Mouse (Mus musculus): ENCODE measurements around the gene Polr3gl. TPM values are rescaled to one million over a fixed set of nuclear protein-coding genes. Genes with fewer than 3 reads are reported as not detected.
A peak's percentile ranks its signal among the peaks of the same experiment; 100 is the strongest.

The Polr3gl gene
- total RNA-seq, 2 experiments from 2014 or later = 32.1 to 34.4 TPM

DNA sequence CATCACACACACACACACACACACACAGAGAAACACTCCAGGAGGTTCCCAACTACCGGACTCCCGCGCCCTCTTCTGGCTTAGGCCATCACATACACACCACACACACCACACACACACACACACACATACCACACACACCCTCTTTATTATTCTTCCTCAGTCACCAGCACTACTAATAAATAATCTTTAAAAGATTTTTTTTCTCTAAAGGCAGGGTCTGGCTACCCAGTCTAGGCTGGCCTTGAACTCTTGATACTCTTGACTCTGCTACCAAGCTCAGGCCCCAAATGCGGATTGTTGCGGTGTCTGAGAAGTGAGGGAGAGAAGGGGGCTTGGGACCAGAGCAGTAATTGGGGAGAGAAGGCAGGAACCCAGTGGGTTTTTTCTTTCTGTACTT lies 870 bp upstream of the Polr3gl start:
- DNase-seq (ENCODE audit: low spot score in 2 of 2) = no peak
- Histone ChIP-seq H3K27ac (peak overlapping the region; percentile 92), H3K4me3 (no peak overlapping the region)
- TF ChIP-seq CTCF (conservative IDR thresholded peaks at IDR 0.05) = no peak

DNA sequence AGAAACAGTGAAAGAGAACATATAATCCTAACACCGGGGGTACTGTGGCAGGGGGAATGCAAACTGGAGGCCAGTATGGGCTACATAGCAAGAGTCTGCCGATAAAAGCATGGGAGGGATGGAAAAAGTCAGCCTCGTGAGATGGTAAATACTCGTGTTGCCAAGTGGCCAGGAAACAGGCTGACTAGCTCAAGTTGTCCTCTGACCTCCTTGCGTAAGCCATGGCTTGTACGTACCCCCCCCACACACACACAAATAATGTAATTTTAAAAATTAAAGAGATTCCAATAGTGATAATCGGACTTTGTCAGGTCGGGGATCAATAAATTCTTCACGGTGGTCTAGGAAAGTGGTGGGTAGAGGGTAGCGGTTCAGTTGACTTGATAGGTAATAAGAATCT lies 607 bp downstream of the Polr3gl start:
- Histone ChIP-seq H3K27ac (peak overlapping the region; percentile 96), H3K4me3 (peak overlapping the region; percentile 86)
- DNase-seq (ENCODE audit: low spot score in 2 of 2) = no peak
- no peak for TF ChIP-seq CTCF (conservative IDR thresholded peaks at IDR 0.05)

DNA sequence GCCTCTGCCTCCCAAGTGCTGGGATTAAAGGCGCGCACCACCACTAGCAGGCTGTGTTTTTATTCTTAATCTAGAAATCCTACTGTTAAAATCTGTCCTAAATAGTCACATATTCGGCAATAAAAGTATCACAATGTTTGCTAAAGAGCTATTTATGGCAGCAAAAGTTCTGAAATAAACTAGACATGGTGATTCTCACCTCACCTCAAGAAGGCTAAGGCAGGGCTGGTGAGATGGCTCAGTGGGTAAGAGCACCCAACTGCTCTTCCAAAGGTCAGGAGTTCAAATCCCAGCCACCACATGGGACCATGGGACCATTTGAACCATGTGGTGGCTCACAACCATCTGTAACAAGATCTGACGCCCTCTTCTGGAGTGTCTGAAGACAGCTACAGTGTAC lies 3.3 kb downstream of the Polr3gl start:
- Histone ChIP-seq H3K27ac (no peak overlapping the region), H3K4me3 (no peak overlapping the region)
- 0 out of 2 replicates have a peak, but pooled peaks have one; percentile 3 for TF ChIP-seq CTCF (conservative IDR thresholded peaks at IDR 0.05)
- DNase-seq (ENCODE audit: low spot score in 2 of 2) = no peak

DNA sequence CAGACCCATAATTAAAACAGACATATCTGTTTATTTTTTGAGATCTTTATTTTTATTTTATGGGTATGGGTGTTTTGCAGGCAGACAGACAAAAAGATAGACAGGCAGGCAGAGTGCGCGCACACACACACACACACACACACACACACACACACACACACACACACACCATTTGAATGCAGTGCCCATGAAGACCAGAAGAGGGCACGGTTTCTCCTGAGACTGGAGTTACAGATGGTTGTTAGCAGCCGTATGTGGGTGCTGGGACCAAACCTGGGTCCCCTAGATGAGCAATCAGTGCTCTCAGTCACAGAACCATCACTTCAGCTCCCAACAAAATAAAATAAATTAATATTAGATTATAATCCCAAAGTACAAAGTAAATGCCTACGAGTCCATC lies 10.6 kb downstream of the Polr3gl start:
- no peak for TF ChIP-seq CTCF (conservative IDR thresholded peaks at IDR 0.05)
- no peak overlapping the region for H3K4me3 ChIP-seq
- H3K27ac ChIP-seq = no peak overlapping the region
- DNase-seq (ENCODE audit: low spot score in 2 of 2) = no peak

DNA sequence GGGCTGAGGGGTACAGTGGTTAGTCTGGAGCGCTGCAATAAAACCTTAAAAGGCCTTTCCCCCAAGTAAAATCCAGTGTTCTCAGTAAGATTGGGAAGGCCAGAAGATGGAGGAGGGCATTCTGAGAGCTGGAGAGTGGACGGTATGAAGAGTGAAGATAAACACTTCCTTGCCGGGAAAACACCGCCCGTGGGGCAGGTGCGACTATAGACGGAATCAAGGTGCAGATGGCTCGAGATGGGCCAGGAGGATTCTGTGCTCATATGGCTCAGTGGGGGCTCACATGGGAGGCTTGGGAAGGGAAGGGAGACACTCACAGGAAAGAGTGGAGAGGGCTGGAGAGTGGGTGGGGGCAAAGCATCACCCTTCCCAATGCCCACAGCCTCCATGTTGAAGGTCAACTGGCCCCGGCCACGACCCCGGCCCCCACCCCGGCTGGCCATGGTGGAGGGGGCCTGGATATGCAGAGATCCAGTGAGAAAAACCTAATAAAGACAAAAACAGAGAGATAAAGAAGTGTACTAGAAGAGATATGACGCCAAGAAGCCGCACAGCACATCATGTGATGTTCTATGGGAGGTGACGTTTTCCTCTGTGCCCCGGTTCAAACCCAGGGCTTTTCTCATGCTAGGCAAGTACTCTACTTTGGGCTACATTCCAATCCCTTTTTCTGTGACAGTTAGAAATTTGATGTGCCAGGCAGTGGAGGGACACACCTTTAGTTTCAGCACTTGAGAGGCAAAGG lies 12.0 kb downstream of the Polr3gl start:
- Histone ChIP-seq H3K4me3 (no peak overlapping the region), H3K27ac (no peak overlapping the region)
- peak in 1 of 2 experiments; percentile 9 for DNase-seq (ENCODE audit: low spot score in 2 of 2)
- no peak for TF ChIP-seq CTCF (conservative IDR thresholded peaks at IDR 0.05)

DNA sequence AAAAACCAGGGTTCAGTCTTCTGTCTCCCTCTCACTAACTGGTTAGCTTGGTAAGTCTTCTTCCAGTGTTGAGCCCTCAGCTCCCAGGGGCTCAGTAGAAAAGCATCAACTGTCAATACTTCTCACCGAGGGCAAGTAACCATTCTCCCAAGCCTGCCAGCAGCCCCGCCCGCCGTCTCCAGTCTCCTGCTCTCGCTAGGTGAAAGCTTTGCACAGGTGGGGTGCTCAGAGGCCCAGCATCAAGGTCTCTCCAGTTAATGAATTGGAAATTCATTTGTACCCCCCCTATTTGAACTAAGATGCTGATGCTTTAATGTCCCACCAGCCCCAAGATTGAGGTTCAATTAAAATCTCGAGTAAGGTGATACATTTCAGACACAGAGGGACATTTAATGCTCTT lies 12.8 kb downstream of the Polr3gl start:
- no peak for TF ChIP-seq CTCF (conservative IDR thresholded peaks at IDR 0.05)
- H3K27ac ChIP-seq = no peak overlapping the region

DNA sequence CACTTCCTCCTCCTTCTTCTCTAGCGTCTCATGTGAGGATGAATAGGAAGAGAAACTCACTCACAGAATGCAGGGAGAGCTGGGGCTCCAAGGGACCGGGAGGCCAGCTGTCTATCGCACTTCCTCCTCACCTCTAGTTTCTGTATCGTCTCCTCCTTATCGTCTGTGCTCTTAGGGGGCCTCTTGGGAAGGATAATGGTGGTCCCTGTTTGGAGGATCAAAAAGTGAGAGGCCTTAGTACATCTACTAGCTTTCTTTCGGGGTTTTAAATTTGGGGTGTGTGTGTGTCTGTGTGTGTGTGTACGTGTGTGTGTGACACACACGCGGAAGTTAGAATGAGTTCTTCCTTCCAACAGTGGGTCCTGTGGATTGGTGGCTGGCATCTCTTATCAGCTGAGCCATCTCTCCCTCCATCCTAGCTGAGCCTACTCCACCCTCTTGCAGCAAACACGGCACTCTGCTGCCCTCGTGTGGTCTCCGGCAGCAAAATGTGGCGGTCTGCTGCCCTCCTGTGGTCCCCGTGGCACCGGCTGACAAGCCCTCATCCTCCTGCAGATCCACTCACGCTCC lies 14.0 kb downstream of the Polr3gl start:
- Histone ChIP-seq H3K27ac (peak overlapping the region; percentile 72), H3K4me3 (peak overlapping the region; percentile 48)
- peak; percentile 100 for TF ChIP-seq CTCF (conservative IDR thresholded peaks at IDR 0.05)
- DNase-seq (ENCODE audit: low spot score in 2 of 2) = peak; percentile 91 to 93

More for the DNA sequence above, 12.8 kb downstream of the Polr3gl start:
- DNase-seq (ENCODE audit: low spot score in 2 of 2) = no peak
- no peak overlapping the region for H3K4me3 ChIP-seq

DNA sequence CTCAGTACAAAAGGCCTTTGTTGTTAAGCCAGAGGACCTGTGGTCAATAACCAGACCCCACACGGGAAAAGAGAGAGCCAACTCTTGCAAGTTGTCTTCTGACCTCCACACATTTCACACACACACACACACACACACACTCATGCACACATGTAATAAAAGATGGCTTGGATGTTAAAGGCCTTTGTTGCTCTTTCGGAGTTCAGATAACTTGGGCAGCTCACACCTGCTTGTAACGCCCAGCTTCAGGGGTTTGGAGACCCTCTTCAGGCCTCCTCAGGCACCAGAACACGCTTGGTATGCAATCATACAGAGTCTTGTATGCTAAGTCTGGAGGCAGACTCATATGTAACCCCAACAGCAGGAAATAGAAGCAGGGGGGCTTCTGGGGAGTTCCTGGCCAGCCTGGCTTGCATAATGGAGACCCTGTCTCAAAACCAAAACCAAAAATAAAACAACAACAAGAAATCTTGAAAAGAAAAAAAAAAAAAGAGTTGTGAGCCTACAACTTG lies 14.7 kb downstream of the Polr3gl start:
- TF ChIP-seq CTCF (conservative IDR thresholded peaks at IDR 0.05) = no peak
- no peak for DNase-seq (ENCODE audit: low spot score in 2 of 2)
- peak overlapping the region; percentile 72 for H3K27ac ChIP-seq
- H3K4me3 ChIP-seq = no peak overlapping the region

DNA sequence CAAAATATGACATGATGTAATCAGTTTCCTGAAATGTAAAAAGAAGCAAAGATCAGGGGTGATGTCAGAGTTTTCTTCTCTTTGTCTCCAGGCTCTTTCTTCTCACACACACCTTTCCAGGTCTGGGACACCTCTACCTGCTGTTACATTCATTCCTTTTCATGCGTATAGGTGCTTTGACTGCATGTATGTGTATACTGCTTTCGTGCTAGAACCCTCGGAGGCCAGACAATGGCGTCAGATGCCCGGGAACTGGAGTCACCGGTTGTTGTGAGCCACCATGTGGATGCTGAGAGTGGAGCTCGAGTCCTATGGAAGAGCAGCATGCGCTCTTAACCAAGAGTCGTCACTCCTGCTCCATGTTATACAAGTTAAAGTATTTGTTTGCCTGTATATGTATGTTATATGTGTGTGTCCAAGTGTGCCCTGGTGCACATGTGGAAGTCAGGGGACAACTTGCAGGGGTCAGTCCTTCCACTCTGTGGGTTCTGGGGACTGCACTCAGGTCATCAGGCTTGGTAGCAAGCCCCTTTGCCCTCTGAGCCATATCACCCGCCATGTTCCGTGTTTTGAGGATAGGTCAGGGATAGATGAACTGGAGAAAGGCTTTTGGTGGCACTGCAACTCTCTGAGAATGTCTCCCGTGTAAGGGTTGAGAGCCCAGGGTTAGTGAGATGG lies 15.3 kb downstream of the Polr3gl start:
- TF ChIP-seq CTCF (conservative IDR thresholded peaks at IDR 0.05) = no peak
- no peak for DNase-seq (ENCODE audit: low spot score in 2 of 2)
- Histone ChIP-seq H3K27ac (no peak overlapping the region; the same call in 1 of the 2 replicates), H3K4me3 (no peak overlapping the region)

DNA sequence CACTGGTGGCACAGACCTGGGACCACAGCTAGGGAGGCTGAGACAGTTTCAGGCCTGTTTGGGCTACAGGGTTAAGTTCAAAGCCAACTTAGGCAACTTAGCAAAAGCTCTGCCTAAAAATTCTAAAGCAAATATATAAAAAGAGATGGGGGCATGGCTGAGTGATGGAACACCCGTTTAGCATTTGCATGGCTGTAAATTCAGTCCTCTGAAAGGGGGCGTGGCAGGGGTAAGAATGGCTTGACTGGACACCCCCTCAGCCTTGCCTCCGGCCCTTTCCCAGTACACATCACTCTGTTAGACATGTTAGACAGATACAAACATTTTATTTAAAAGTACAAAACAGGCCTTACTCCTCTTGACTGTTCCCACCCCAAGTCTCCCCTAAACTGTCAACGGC lies 16.4 kb downstream of the Polr3gl start:
- Histone ChIP-seq H3K4me3 (no peak overlapping the region), H3K27ac (peak overlapping the region; percentile 82; the same call in 1 of the 2 replicates)
- no peak for TF ChIP-seq CTCF (conservative IDR thresholded peaks at IDR 0.05)
- DNase-seq (ENCODE audit: low spot score in 2 of 2) = no peak

DNA sequence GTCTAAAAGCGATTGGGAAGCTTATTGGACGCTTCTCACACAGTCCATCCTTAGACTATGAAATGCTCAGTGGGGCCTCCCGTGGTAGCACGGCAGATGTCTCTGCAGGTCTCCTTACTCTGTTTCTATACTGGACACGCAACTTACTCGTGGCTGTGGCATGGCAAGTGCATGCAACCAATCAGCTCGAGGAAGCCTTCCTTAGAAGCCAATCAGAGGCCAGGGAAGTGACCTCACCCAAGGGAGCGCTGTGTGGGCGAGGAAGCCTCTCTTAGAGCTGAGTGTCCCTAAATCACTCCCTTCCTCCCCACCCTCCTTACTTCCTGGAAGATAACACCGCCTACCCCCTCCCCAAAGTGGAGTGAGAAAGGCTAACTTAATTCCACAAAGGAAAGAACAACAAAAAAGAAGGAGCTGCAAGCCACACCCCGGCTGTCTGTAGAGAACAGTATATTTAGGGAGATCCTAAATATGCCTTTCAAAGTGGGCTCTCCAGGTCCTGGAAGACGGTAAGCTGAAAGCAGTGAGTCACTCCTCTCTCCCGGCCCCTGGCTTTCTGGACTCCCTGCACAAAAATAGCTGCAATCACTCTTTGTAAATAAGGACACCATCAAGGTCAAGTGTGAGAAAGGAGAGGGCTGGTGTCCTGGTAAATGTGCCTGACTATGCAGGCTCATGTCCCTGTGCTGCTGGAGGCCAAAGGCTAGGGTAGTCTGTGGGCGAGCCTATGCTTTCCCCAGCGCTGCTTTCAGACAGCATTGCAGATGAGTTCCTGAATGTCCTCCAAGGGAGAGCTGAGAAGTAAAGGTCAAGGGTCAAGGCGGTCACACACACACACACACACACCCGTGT lies 17.1 kb downstream of the Polr3gl start, which contains the start of gene Gm16253:
Gene Gm16253, plus strand, starts transcription at position 295 of the 852 bp plus-strand sequence.
- DNase-seq (ENCODE audit: low spot score in 2 of 2) = peak; percentile 76 to 87
- peak within 1 kb of the TSS; percentile 82 for H3K27ac ChIP-seq
- peak within 1 kb of the TSS; percentile 33 for H3K4me3 ChIP-seq
- 0 out of 2 replicates have a peak, but pooled peaks have one; percentile 16 for TF ChIP-seq CTCF (conservative IDR thresholded peaks at IDR 0.05)

DNA sequence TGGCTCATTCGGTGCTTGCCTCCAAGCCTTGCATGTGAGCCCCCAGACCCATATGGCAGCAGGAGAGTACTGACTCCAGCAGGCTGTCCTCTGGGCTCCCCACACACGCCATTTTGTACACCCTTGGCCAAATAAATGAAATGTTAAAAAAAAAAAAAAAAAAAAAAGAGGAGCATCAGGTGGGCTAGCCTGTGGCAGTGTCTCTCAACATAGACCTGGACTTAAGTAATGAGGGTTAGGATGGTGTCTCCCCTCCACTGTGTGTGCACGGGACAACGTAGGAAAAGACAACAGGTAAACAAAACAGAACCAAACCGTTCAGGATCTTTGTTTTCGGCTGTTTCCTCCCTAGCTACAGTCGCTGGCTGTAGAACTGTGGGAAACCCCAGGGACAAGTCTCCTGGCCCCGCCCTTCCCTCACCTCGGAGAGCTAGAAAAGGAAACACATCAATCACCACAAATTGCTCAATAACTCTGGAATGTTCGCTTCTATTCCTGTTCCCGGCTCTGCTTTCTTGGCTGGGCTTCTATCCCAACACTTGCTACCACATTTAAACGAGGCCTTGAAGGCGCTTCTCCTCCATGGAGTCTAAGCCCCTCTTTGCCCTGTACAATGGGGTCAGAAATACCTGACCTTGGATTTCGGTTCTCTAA lies 17.8 kb downstream of the Polr3gl start:
- peak overlapping the region; percentile 82 for H3K27ac ChIP-seq
- no peak for DNase-seq (ENCODE audit: low spot score in 2 of 2)
- H3K4me3 ChIP-seq = peak overlapping the region; percentile 33
- TF ChIP-seq CTCF (conservative IDR thresholded peaks at IDR 0.05) = no peak
